Mouse (Mus musculus) Patski (cell line): ENCODE measurements around the gene Abca1. TPM values are rescaled to one million over a fixed set of nuclear protein-coding genes. Genes with fewer than 3 reads are reported as not detected.

Experiments
- ATAC-seq: fragments of 100-300 bp; one replicate; pipeline ENCODE4 v1.8.0; 2021
- CTCF ChIA-PET: fragments of 350-600 bp; sonication (Branson Sonifier 250); formaldehyde crosslinking; loops from one replicate; lab custom pipeline; 2022; ENCODE audit warnings: inconsistent platforms; lab: Charles Lee
- POLR2A ChIA-PET: fragments of 350-600 bp; sonication (Branson Sonifier 250); formaldehyde crosslinking; loops from one replicate; lab custom pipeline; 2022; ENCODE audit warnings: antibody characterized with exemption, inconsistent platforms; lab: Charles Lee
- DNase-seq: peaks from one replicate; pipeline ENCODE4 v3.0.0-alpha.2; 2011; ENCODE audit warnings: low read depth, low spot score
- H3K27me3 ChIP-seq: fragments of 371-371 bp; one replicate; pipeline ENCODE4 v1.5.1; 2021
- CTCF ChIP-seq: fragments of 100-300 bp; IDR thresholded peaks from one replicate; pipeline ENCODE4 v1.5.1; 2021
- in situ Hi-C: fragments of 300-500 bp; cut with MboI; formaldehyde crosslinking; loops from 3 replicates; pipeline ENCODE4 v1.11.1; 2018; ENCODE audit warnings: low pct_unique_long_range_greater_than_20kb, mixed read lengths
- polyA plus RNA-seq: library from polyadenylated mRNA; unstranded; gene quantifications from one replicate; pipeline ENCODE4 v1.2.3, GENCODE M21; 2021

The Abca1 gene
- polyA plus RNA-seq, 1 experiment from 2014 or later, result 78.1 TPM

DNA sequence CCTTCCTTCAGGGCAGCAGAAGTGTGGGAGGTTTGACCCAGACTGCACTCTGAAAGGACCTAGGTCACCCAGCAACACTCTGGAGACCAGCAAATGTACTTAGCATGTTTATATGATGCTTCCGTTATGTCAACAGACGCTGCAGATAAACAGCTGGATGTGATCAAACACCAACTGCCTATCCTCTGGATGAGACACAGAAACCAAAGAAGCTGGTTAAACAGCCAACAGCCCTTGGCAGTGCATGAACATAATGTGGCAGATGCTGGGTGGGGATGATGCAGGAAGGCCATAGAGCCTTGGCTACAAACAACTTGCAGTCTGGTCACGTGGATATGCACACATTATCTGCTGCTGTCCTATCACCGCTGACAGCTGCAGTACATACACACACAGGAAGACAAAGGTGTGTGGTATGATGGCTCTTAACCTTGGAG is 47.8 kb downstream of the Abca1 start:
- in situ Hi-C loops, result loop anchor here (5.0 kb wide), 2 partner anchors 245 to 480 kb away; no protein-coding TSS in a partner anchor
- no peak for TF ChIP-seq CTCF
- DNase-seq (no peak), ATAC-seq (no peak)
- ChIA-PET CTCF (interaction anchor here (1.3 kb wide), 1 partner anchor 8 kb away, joined by 4 read pairs; no protein-coding TSS in a partner anchor), POLR2A (no interaction called here)
- H3K27me3 ChIP-seq, result no peaks in the 10 kb centered on the region

GRCm38 (mm10) chr4:53110356-53110755 is 49.3 kb downstream of the Abca1 start:
- TF ChIP-seq CTCF, result peak; percentile 53
- ChIA-PET POLR2A (no interaction called here), CTCF (interaction anchor here (0.8 to 2.4 kb wide), 7 partner anchors 9 to 548 kb away, joined by 3 to 6 read pairs (median 3); no protein-coding TSS in a partner anchor)
- H3K27me3 ChIP-seq, result no peaks in the 10 kb centered on the region
- DNase-seq (no peak), ATAC-seq (no peak)
- in situ Hi-C loops, result loop anchor here (5.0 kb wide), 2 partner anchors 247 to 482 kb away; no protein-coding TSS in a partner anchor

DNA sequence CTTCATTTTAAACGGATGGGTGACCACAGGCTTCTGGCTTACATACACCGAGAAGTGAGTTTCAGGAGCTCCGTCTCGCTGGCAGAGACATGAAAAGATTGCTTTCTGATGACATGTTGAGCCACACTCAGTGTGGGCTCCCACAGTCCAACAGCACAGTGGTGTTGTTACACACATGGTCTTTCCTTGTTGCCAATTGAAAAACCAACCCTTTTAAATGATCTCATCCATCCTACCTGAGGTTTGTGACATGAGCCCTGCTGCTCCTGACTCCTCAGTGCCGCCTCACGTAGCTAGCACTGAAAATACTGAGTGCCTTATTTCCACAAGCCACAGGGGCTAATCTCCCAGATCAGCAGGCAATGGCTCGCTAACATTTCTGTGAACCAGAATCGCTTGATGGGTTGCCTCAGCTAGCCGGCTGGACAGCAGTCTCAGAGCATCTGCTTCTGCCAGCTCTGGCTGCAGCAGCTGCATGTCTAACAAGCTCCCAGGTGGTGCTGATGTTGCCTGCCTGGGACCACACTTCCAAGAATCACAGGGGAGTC is 50.2 kb downstream of the Abca1 start:
- in situ Hi-C loops, result no loop called here
- CTCF ChIA-PET, result interaction anchor here (1.0 to 2.4 kb wide), 8 partner anchors 9 to 485 kb away, joined by 3 to 6 read pairs (median 3); no protein-coding TSS in a partner anchor
- POLR2A ChIA-PET, result interaction anchor here (0.7 kb wide), 1 partner anchor 31 kb away, joined by 5 read pairs; no protein-coding TSS in a partner anchor
- DNase-seq (no peak), ATAC-seq (no peak)
- no peak for TF ChIP-seq CTCF
- H3K27me3 ChIP-seq, result no peaks in the 10 kb centered on the region

DNA sequence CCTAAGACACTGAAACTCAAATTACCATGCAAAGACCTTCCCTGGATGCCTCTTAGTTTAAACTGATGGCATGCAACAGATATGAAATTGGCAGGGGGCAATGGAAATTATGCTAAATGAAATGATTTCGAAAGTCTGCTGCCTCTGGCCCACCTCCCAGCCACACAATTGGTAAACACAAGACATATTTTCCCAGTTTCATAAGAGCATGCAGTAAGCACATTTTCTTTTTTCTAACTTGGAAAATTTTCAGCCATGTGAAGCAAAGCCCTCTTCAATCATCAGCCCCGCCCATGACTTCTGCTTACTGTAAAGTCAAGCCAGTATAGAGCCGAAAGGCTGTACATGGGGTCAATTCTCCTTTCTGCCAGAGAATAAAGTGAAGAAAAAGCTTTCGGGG is 51.5 kb downstream of the Abca1 start:
- ChIA-PET CTCF (interaction anchor here (1.4 to 2.4 kb wide), 4 partner anchors 16 to 486 kb away, joined by 3 to 6 read pairs (median 4); no protein-coding TSS in a partner anchor), POLR2A (no interaction called here)
- in situ Hi-C loops, result no loop called here
- DNase-seq (no peak), ATAC-seq (no peak)
- TF ChIP-seq CTCF, result no peak
- no peaks in the 10 kb centered on the region for H3K27me3 ChIP-seq

- ATAC-seq, result no peak
- H3K27me3 ChIP-seq, result no peaks in the 10 kb centered on the region
- in situ Hi-C loops, result no loop called here
- POLR2A ChIA-PET, result no interaction called here
- DNase-seq, result no peak
- TF ChIP-seq CTCF, result no peak
- CTCF ChIA-PET, result interaction anchor here (1.6 kb wide), 1 partner anchor 275 kb away, joined by 3 read pairs; no protein-coding TSS in a partner anchor
Measured at GRCm38 (mm10) chr4:53106732-53107131, 53.0 kb downstream of the Abca1 start.

DNA sequence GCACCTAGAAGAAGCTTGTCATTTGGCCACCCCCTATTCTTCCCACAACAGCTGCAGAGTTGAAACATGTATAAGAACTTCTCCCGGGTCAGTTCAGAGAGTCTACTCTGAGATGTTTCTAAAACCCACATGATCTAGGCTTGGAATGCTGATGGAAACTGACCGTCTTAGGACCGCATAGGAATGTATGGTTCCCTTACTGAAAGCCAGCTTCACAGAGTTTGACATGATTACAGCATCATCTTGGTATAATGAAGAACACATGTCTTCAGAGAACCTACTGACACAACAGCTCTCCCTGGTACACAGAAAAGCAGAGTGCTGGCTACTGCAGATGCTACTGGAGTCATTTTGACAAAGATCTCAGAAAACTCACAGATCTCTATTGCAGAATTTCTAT is 53.6 kb downstream of the Abca1 start:
- POLR2A ChIA-PET, result no interaction called here

GRCm38 (mm10) chr4:53104634-53105033 is 55.1 kb downstream of the Abca1 start:
- no peak for ATAC-seq
- POLR2A ChIA-PET, result no interaction called here
- DNase-seq, result no peak
- no peaks in the 10 kb centered on the region for H3K27me3 ChIP-seq
- in situ Hi-C loops, result no loop called here
- CTCF ChIA-PET, result no interaction called here
- no peak for TF ChIP-seq CTCF

More for the DNA sequence above, 53.6 kb downstream of the Abca1 start:
- TF ChIP-seq CTCF, result no peak
- H3K27me3 ChIP-seq, result no peaks in the 10 kb centered on the region
- CTCF ChIA-PET, result no interaction called here
- ATAC-seq (no peak), DNase-seq (no peak)
- in situ Hi-C loops, result no loop called here

DNA sequence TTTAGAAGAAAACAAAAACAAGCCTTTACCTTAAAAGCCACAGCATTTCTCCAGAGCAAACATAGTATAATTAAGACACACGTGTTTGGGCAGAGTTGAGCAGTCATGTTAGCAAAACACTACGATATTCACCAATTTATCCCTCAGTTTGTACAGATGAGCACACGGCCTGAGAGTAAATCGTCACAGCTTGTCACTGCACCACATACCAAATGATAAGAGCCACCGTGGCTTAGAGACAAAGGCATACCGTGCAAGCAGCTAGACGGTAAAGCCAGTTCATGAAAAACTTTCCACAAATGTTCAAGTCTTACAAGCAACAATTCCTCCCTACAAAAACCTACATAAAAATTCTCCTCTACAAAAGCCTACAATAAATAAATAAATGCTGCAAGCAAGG is 57.2 kb downstream of the Abca1 start:
- in situ Hi-C loops, result no loop called here
- no peak for TF ChIP-seq CTCF
- ATAC-seq (no peak), DNase-seq (no peak)
- no peaks in the 10 kb centered on the region for H3K27me3 ChIP-seq
- POLR2A ChIA-PET, result no interaction called here
- CTCF ChIA-PET, result interaction anchor here (1.6 kb wide), 1 partner anchor 10 kb away, joined by 6 read pairs; no protein-coding TSS in a partner anchor

- ChIA-PET CTCF (interaction anchor here (1.6 to 1.9 kb wide), 2 partner anchors 9 to 15 kb away, joined by 6 read pairs; no protein-coding TSS in a partner anchor), POLR2A (no interaction called here)
- in situ Hi-C loops, result no loop called here
- no peak for ATAC-seq
- no peaks in the 10 kb centered on the region for H3K27me3 ChIP-seq
- no peak for TF ChIP-seq CTCF
- no peak for DNase-seq
Measured at GRCm38 (mm10) chr4:53101306-53101705, 58.4 kb downstream of the Abca1 start.

DNA sequence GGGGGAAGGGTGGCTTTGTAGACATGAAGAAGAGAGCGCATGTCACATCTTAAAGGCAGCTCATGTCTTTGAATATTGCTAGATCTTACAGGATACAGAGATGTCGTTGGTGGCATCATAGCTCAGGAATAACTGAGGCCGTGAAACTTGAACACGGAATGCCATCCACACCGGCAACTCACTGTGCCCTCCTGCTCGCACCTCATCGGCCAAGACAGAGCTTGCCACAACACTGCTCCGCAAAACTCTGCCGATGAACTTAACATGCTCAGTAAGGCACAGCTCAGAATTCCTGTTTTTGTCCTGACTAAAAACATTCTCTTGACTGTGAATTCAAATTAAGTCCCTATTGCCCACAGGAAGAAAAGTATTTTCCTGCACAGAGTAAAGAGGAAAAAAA is 59.2 kb downstream of the Abca1 start:
- CTCF ChIA-PET, result interaction anchor here (0.9 to 1.9 kb wide), 3 partner anchors 9 to 500 kb away, joined by 3 to 6 read pairs (median 3); no protein-coding TSS in a partner anchor
- no peak for DNase-seq
- no peak for ATAC-seq
- TF ChIP-seq CTCF, result no peak
- H3K27me3 ChIP-seq, result no peaks in the 10 kb centered on the region
- POLR2A ChIA-PET, result no interaction called here
- in situ Hi-C loops, result no loop called here

- ATAC-seq (no peak), DNase-seq (no peak)
- in situ Hi-C loops, result no loop called here
- POLR2A ChIA-PET, result no interaction called here
- CTCF ChIA-PET, result no interaction called here
- no peaks in the 10 kb centered on the region for H3K27me3 ChIP-seq
- TF ChIP-seq CTCF, result no peak
Measured at GRCm38 (mm10) chr4:53094850-53095249, 64.8 kb downstream of the Abca1 start.
